Mouse (Mus musculus) C3H10T1/2 (cell line): ENCODE data around the gene AI593442. TPM values are rescaled to one million over a fixed set of nuclear protein-coding genes. Genes with fewer than 3 reads are reported as not detected.

Experiments
- polyA plus RNA-seq, 2 experiments: library from polyadenylated mRNA; unstranded; fragments of >200 nt; fragmentation: generic; extraction: Trizol; gene quantifications; one replicate each; pipeline ENCODE4 v1.2.1; 2012; ENCODE audit warnings: missing spikeins in 2 of 2

The AI593442 gene
- polyA plus RNA-seq, result not detected

DNA sequence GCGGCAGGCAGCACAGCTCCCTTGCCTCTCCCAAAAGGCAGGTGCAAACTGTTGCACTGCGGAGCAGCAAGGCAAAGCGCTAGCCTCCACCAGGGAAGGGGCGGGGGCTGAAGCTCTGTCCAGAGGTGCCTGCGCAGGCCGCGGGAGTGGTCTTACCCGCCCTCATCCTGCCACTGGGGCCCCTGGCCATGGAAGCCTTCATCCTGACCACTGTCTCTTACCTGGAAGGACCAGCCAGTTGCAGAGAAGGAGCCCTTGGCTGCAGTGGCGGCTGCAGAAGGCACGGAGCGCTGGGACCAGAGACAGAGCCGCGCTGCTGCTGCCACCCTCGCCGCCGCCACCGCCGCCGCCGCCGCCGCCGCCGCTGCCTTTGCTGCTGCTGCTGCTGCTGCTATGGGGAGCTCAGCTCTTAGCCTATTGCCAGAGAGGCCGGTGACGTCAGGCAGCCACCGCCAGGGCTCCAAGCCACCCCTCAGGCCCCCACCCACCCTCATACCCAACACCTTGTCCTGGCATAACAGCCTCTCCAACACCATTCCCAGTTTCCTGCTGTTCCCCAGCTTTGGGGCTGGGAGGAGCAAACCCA lies at the start of gene AI593442:
AI593442 (minus strand) TSS at position 419 of the 586 bp plus-strand sequence.

